Mouse (Mus musculus) heart, postnatal 0 days (tissue): ENCODE measurements at regions not wholly inside any gene's neighbourhood (a gene's known extent, or its start where the extent isn't known, plus 50 kb on each side); places are given as distances from the start of the nearest gene placed in this dataset.

ENCODE experiments used
- CTCF ChIP-seq: IDR thresholded peaks from 2 replicates; pipeline ENCODE4 v1.5.1; 2016; ENCODE audit warnings: antibody characterized with exemption, control low read depth, low read depth
- EP300 ChIP-seq: IDR thresholded peaks from 2 replicates; pipeline ENCODE4 v1.6.1; 2016; ENCODE audit warnings: antibody characterized with exemption, low read depth

DNA sequence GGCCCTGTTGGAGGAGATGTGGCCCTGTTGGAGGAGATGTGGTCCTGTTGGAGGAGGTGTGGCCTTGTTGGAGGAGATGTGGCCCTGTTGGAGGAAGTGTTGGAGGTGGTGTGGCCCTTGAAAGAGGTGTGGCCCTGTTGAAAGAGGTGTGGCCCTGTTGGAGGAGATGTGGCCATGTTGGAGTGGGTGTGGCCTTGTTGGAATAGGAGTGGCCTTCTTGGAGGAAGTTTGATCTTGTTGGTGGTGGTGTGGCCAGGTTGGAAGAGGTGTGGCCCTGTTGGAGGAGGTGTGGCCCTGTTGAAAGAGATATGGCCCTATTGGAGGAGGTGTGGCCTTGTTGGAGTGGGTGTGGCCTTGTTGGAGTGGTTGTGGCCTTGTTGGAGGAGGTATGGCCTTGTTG, 220.3 kb downstream of the Cryba4 start:
- TF ChIP-seq CTCF (no peak), EP300 (no peak)
